Mouse (Mus musculus) left cerebral cortex, adult 8-10 months (tissue): ENCODE measurements around the gene Gabbr2. TPM values are rescaled to one million over a fixed set of nuclear protein-coding genes. Genes with fewer than 3 reads are reported as not detected.

Experiments used
- DNase-seq, 2 experiments: peaks; one replicate each; pipeline ENCODE4 v3.0.0; 2022; ENCODE audit warnings: low spot score in 2 of 2
- total RNA-seq, 4 experiments: library from RNA; stranded (reverse); gene quantifications; 2 replicates each; pipeline ENCODE4 v1.2.4; 2022

Gene Gabbr2
- total RNA-seq, 4 experiments from 2014 or later, result 198 to 214 (median 210) TPM

GRCm38 (mm10) chr4:46916786-46917185 is 74.9 kb downstream of the Gabbr2 start:
- DNase-seq, result no peak

- no peak for DNase-seq
These were observed 75.7 kb downstream of the Gabbr2 start for GRCm38 (mm10) chr4:46915934-46916333.

GRCm38 (mm10) chr4:46915476-46915875 is 76.2 kb downstream of the Gabbr2 start:
- no peak for DNase-seq

GRCm38 (mm10) chr4:46914606-46915005 is 77.1 kb downstream of the Gabbr2 start:
- DNase-seq, result no peak

- DNase-seq, result no peak
These were observed 85.5 kb downstream of the Gabbr2 start for GRCm38 (mm10) chr4:46906036-46906691.

- DNase-seq, result no peak
These were observed 86.5 kb downstream of the Gabbr2 start for GRCm38 (mm10) chr4:46905152-46905551.

GRCm38 (mm10) chr4:46904129-46904528 is 87.5 kb downstream of the Gabbr2 start:
- DNase-seq, result no peak

- DNase-seq, result no peak
These were observed 93.1 kb downstream of the Gabbr2 start for GRCm38 (mm10) chr4:46898546-46898945.

- DNase-seq, result no peak
These were observed 93.9 kb downstream of the Gabbr2 start for GRCm38 (mm10) chr4:46897634-46898399.

GRCm38 (mm10) chr4:46894144-46894543 is 97.5 kb downstream of the Gabbr2 start:
- DNase-seq, result no peak

- peak in 1 of 2 experiments; percentile 69 for DNase-seq
These were observed 102.5 kb downstream of the Gabbr2 start for GRCm38 (mm10) chr4:46889175-46889574.

- DNase-seq, result peak in 1 of 2 experiments; percentile 79
These were observed 105.9 kb downstream of the Gabbr2 start for GRCm38 (mm10) chr4:46885627-46886383.

GRCm38 (mm10) chr4:46884132-46884531 is 107.5 kb downstream of the Gabbr2 start:
- DNase-seq, result no peak

GRCm38 (mm10) chr4:46883546-46883945 is 108.1 kb downstream of the Gabbr2 start:
- DNase-seq, result peak in 1 of 2 experiments; percentile 47

GRCm38 (mm10) chr4:46883047-46883446 is 108.6 kb downstream of the Gabbr2 start:
- no peak for DNase-seq

GRCm38 (mm10) chr4:46881271-46881670 is 110.4 kb downstream of the Gabbr2 start:
- no peak for DNase-seq

- DNase-seq, result no peak
These were observed 111.7 kb downstream of the Gabbr2 start for GRCm38 (mm10) chr4:46879943-46880342.

GRCm38 (mm10) chr4:46872750-46873149 is 118.9 kb downstream of the Gabbr2 start:
- peak in 1 of 2 experiments; percentile 70 for DNase-seq

- DNase-seq, result no peak
These were observed 121.5 kb downstream of the Gabbr2 start for GRCm38 (mm10) chr4:46870157-46870556.

- no peak for DNase-seq
These were observed 122.3 kb downstream of the Gabbr2 start for GRCm38 (mm10) chr4:46869380-46869779.

- DNase-seq, result no peak
These were observed 122.8 kb downstream of the Gabbr2 start for GRCm38 (mm10) chr4:46868921-46869320.

GRCm38 (mm10) chr4:46868181-46868580 is 123.5 kb downstream of the Gabbr2 start:
- no peak for DNase-seq
